Mouse (Mus musculus) hindbrain, postnatal 0 days (tissue): Measurements from ENCODE around the gene Fchsd2. TPM values are rescaled to one million over a fixed set of nuclear protein-coding genes. Genes with fewer than 3 reads are reported as not detected.
"Not testable (repeated sequence)": the region's sequence is repeated elsewhere in the genome, so short reads cannot be mapped to it uniquely, and the experiment has no call there.

Experiments
- ATAC-seq: fragments of 200-750 bp; cut with Nextera tagmentation; 2 replicates; pipeline ENCODE4 v1.8.0; 2017; ENCODE audit warnings: mild to moderate bottlenecking, moderate TSS enrichment, moderate library complexity
- DNase-seq: peaks from one replicate; pipeline ENCODE4 v3.0.0-alpha.2; 2015; ENCODE audit warnings: low spot score
- H3K27ac ChIP-seq: fragments of 300-500 bp; sonication (generic); 2 replicates; pipeline ENCODE4 v1.5.1; 2014; ENCODE audit warnings: mild to moderate bottlenecking
- H3K27me3 ChIP-seq: fragments of 300-500 bp; sonication (generic); 2 replicates; pipeline ENCODE4 v1.6.1; 2014; ENCODE audit warnings: low read length, mixed read lengths; ENCODE audit not compliant: insufficient read depth
- H3K36me3 ChIP-seq: fragments of 300-500 bp; sonication (generic); 2 replicates; pipeline ENCODE4 v1.6.1; 2014; ENCODE audit warnings: low read length, mixed read lengths; ENCODE audit not compliant: insufficient read depth
- H3K4me1 ChIP-seq: fragments of 300-500 bp; sonication (generic); 2 replicates; pipeline ENCODE4 v1.6.1; 2014; ENCODE audit warnings: antibody characterized with exemption, low read length, mixed read lengths; ENCODE audit not compliant: insufficient read depth
- H3K4me2 ChIP-seq: fragments of 300-500 bp; sonication (generic); 2 replicates; pipeline ENCODE4 v1.6.1; 2014; ENCODE audit warnings: low read depth, mild to moderate bottlenecking, low read length, moderate library complexity, mixed read lengths
- H3K4me3 ChIP-seq: fragments of 300-500 bp; sonication (generic); 2 replicates; pipeline ENCODE4 v1.5.1; 2014; ENCODE audit warnings: low read length
- H3K9ac ChIP-seq: fragments of 300-500 bp; sonication (generic); replicated peaks from 2 replicates; pipeline ENCODE4 v1.6.1; 2014; ENCODE audit warnings: mild to moderate bottlenecking, low read length, moderate library complexity, mixed read lengths
- H3K9me3 ChIP-seq: fragments of 300-500 bp; sonication (generic); 2 replicates; pipeline ENCODE4 v1.6.1; 2016; ENCODE audit warnings: low read length, mixed read lengths
- CTCF ChIP-seq: IDR thresholded peaks from 2 replicates; pipeline ENCODE4 v1.5.1; 2016; ENCODE audit warnings: antibody characterized with exemption, control low read depth, low read depth
- WGBS: fragments of 180-500 bp; shearing (Covaris S2); extraction: QIAGEN DNeasy Blood & Tissue Kit; methylation state at CpG from one replicate; pipeline ENCODE4 v1.1.7; 2014; 5-methylcytosine and 5-hydroxymethylcytosine counted together
- polyA plus RNA-seq: library from polyadenylated mRNA; unstranded; fragments of >200 nt; fragmentation: Nextera tagmentation; extraction: Ambion mirVana; gene quantifications from 2 replicates; pipeline ENCODE4 v1.2.1, GENCODE M21; 2015
- total RNA-seq: library from RNA; depleted of rRNA; stranded (reverse); fragments of >200 nt; gene quantifications from 2 replicates; pipeline ENCODE4 v1.2.3, GENCODE M21; 2014

Gene Fchsd2
- total and polyA plus RNA-seq, 2 experiments from 2014 or later: 34.2 to 43.1 TPM

GRCm38 (mm10) chr7:101149039-101149438 is 56.4 kb downstream of the Fchsd2 start:
- TF ChIP-seq CTCF: no peak
- no peak for ATAC-seq
- H3K4me1 ChIP-seq: no peaks in the 10 kb centered on the region
- H3K9me3 ChIP-seq: no peaks in the 10 kb centered on the region
- 76% methylated on average over 3 of the region's 3 CpGs for WGBS
- H3K9ac ChIP-seq: no peak overlapping the region
- no peak overlapping the region for H3K4me3 ChIP-seq
- H3K36me3 ChIP-seq: no peaks in the 10 kb centered on the region
- H3K27ac ChIP-seq: no peak overlapping the region
- H3K4me2 ChIP-seq: no peak overlapping the region
- no peaks in the 10 kb centered on the region for H3K27me3 ChIP-seq
- no peak for DNase-seq

GRCm38 (mm10) chr7:101154883-101155282 is 62.2 kb downstream of the Fchsd2 start:
- not testable (repeated sequence) for H3K27ac ChIP-seq, H3K27me3 ChIP-seq, H3K9me3 ChIP-seq, ATAC-seq, H3K9ac ChIP-seq, H3K4me3 ChIP-seq, H3K4me1 ChIP-seq, H3K36me3 ChIP-seq, H3K4me2 ChIP-seq, DNase-seq
- 98% methylated on average over 15 of the region's 15 CpGs for WGBS

DNA sequence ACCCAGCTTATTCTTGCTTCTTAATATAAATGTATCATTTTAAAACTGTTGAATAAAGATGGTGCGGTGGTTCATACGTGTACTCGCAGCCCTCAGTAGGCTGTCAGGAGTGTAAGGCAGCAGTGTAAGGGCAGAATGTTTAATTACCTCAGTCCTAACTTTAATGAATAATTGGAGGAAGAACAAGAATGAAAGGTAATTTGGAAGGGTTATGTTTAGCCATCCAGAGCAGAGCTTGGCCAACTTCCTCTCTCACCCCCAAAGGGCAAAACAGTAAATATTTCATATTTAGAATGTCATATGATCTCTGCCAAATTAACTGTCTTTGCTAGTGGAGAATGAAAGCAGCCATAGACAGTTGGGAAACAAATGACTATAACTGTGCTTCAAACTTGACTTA is 62.6 kb downstream of the Fchsd2 start:
- no peak for ATAC-seq
- Histone ChIP-seq H3K36me3 (no peaks in the 10 kb centered on the region), H3K9me3 (no peaks in the 10 kb centered on the region), H3K9ac (no peak overlapping the region), H3K27ac (no peak overlapping the region), H3K27me3 (no peaks in the 10 kb centered on the region), H3K4me1 (no peaks in the 10 kb centered on the region), H3K4me2 (no peak overlapping the region), H3K4me3 (no peak overlapping the region)
- no peak for TF ChIP-seq CTCF
- no peak for DNase-seq
- WGBS: 78% methylated on average over 3 of the region's 3 CpGs

DNA sequence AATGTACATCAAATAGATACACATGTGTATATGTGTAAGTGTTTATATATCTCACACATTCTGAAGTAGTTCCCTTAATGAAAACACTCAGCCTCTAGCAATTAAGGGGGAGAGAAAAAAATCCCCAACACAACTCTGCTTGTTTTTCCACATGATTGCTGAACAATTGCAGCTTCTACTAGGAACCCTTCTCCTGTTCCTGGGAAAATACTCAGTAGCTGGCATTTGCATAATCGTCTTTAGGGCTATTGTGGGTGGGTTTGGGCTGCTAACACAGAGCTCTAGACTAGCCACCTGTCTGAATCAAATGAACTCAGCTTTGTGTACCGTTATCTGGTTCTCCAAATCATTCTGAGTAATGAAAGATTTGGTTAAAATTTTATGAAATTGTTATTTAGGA is 67.6 kb downstream of the Fchsd2 start:
- H3K27ac ChIP-seq: no peak overlapping the region

GRCm38 (mm10) chr7:101162781-101163180 is 70.1 kb downstream of the Fchsd2 start:
- Histone ChIP-seq H3K27me3 (no peaks in the 10 kb centered on the region), H3K9ac (no peak overlapping the region), H3K36me3 (no peaks in the 10 kb centered on the region), H3K4me1 (no peaks in the 10 kb centered on the region), H3K4me3 (no peak overlapping the region), H3K4me2 (no peak overlapping the region), H3K9me3 (no peaks in the 10 kb centered on the region), H3K27ac (no peak overlapping the region)
- ATAC-seq (no peak), DNase-seq (no peak)
- TF ChIP-seq CTCF: no peak
- 81% methylated on average over 1 of the region's 1 CpGs for WGBS

More for the DNA sequence above, 67.6 kb downstream of the Fchsd2 start:
- ATAC-seq (no peak), DNase-seq (peak; percentile 15)
- Histone ChIP-seq H3K4me2 (no peak overlapping the region), H3K27me3 (no peaks in the 10 kb centered on the region), H3K9me3 (no peaks in the 10 kb centered on the region), H3K4me3 (no peak overlapping the region), H3K9ac (no peak overlapping the region), H3K36me3 (no peaks in the 10 kb centered on the region), H3K4me1 (no peaks in the 10 kb centered on the region)
- TF ChIP-seq CTCF: no peak
- WGBS: 19% methylated on average over 2 of the region's 2 CpGs

DNA sequence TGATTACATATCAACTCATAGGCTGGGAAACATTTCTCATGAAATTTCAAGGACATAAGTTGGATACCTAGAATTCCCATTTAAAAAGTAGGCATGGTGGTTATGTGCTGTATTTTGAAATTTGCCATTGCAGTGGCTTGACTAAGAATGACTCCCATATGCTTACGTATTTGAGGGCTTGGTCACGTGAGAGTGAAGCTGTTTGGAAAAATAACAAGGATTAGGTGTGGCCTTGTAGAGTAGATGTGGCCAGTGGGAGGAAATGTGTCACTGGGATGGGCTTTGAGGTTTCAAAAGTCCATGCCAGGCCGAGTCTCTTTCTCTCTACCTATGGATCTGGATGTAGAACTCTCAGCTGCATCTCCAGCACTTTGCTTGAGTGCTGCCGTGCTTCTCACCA is 71.2 kb downstream of the Fchsd2 start:
- no peaks in the 10 kb centered on the region for H3K27me3 ChIP-seq
- no peak overlapping the region for H3K4me2 ChIP-seq
- no peaks in the 10 kb centered on the region for H3K36me3 ChIP-seq
- no peaks in the 10 kb centered on the region for H3K4me1 ChIP-seq
- H3K9me3 ChIP-seq: no peaks in the 10 kb centered on the region
- DNase-seq (no peak), ATAC-seq (no peak)
- 86% methylated on average over 4 of the region's 4 CpGs for WGBS
- no peak for TF ChIP-seq CTCF
- no peak overlapping the region for H3K9ac ChIP-seq
- no peak overlapping the region for H3K27ac ChIP-seq
- H3K4me3 ChIP-seq: no peak overlapping the region

DNA sequence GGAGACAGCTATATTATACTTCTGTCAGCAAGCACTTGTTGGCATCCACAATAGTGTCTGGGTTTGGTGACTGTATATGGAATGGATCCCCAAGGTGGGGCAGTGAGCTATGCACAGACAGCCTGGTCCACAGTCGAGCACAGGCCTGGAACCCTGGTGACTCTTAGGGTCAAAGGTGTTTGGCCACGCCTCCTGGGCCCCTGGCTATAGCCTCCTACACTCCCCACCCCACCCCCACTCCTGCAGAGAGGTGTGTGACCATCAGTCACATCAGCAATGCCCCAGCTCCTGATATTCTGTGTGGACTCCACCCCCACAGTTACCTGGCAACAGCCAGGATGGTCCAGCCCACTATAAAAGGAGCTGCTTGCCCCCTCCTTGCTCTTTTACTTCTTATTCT is 73.9 kb downstream of the Fchsd2 start:
- no peak for ATAC-seq
- 34% methylated on average over 2 of the region's 2 CpGs for WGBS

More for the DNA sequence above, 73.9 kb downstream of the Fchsd2 start:
- Histone ChIP-seq H3K4me3 (no peak overlapping the region), H3K4me2 (no peak overlapping the region), H3K36me3 (no peaks in the 10 kb centered on the region), H3K27me3 (no peaks in the 10 kb centered on the region), H3K4me1 (no peaks in the 10 kb centered on the region), H3K9ac (no peak overlapping the region), H3K27ac (no peak overlapping the region), H3K9me3 (no peaks in the 10 kb centered on the region)
- TF ChIP-seq CTCF: no peak
- no peak for DNase-seq
